Mouse (Mus musculus) hindlimb bud, embryonic 11.5 days (tissue): Measurements from ENCODE around the gene AC124108.1.

Source experiments
- DNase-seq: peaks from one replicate; pipeline ENCODE4 v3.0.0-alpha.2; 2012; ENCODE audit warnings: low read depth, low spot score; ENCODE audit errors: extremely low spot score

The AC124108.1 gene

DNA sequence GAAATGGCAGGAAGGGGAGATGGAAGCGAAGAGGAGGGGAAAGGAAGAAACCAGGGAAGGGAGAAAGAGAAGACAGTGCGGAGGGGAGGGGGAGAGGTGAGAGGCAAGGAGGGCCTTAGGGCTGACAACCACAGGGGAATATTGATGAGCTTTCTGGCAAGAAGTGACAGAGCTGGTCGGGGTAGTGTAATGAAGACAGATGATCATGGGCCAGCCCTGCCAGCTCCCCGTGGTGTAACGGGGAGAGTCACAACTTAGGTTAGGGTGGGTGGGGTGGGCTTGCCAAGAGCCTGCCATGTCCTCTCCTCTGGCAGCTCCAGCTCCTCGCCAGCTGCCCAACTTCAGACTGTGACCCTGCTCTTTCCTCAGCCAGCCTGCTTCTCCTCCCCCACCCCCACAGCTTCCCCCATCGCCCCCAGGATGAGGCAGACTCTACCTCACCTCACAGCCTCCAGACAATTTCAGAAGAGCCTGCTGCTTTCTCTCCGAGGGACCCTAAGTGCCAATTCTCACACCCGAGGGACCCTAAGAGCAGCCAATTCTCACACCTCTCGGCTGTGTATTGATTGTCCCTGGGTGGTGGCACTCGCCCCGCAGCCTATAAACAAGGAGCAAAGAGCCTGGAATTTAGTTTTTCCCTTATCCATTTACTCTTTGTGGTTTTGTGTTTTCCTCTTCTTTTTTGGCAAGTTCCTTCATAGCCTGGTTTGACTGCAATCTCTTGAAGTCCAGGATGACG, 26.3 kb upstream of the AC124108.1 start:
- DNase-seq, result no peak

DNA sequence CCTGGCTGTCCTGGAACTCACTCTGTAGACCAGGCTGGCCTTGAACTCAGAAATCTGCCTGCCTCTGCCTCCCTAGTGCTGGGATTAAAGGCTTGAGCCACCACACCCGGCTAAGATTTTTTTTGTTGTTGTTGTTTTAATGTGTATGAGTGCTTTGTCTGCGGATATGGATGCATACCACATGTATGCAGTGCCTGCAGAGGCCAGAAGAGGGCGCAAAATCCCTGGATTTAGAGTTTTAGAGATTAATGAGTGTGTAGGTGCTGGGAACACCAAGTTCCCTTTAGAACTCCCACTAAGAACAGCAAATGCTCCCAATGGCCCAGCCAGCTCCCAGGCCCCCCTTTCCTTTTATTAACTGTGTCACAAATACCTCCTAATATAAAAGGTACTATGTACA, 25.4 kb upstream of the AC124108.1 start:
- no peak for DNase-seq

DNA sequence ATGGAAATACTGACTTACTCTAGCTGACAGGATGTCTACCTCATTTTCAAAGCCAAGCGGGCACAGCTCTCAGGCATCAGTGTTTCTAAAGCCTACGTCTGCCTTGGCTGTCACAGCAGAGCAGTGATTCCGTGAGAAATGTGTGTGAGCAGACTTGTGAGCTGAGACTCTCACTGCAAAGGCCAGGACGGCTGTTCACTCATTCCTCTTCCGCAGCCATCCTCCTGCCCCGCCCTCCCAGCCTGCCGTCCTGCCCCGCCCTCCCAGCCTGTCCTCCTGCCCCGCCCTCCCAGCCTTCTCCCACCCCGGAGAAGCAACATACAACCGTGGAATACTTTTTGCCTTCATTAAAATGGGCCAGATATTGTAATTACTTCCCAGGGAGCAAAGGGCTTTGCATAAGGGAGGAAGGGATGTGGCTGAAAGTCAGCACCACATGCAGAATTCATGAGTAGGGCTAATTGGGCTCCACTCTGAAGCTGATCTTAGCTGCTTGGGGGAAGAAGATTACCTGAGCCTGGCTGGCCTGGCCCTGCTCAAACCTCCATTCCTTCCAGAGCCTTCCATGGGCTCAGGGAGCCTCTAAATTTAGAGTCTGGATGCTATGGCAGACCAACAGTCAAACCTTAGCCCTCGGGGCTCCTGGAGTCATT, 23.0 kb upstream of the AC124108.1 start:
- no peak for DNase-seq

DNA sequence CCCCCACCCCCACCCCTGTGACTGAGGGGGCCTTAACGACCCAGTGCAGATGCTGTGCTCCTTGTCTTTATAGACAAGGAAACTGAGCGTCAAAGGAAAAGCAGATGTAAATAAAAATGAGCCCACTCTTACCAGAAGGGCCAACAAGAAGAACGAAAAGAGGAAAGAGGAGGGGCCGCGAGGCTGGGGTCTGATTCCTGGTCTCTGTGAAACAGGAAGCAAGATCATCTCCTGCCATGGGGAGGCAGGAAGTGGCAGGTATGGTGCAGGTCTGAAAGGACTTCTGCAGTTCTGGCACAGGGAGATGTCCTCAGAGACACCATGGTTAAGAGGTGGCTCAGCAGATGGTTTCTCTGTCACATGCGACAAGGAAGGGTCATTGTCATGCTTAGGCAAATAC, 20.6 kb upstream of the AC124108.1 start:
- no peak for DNase-seq

DNA sequence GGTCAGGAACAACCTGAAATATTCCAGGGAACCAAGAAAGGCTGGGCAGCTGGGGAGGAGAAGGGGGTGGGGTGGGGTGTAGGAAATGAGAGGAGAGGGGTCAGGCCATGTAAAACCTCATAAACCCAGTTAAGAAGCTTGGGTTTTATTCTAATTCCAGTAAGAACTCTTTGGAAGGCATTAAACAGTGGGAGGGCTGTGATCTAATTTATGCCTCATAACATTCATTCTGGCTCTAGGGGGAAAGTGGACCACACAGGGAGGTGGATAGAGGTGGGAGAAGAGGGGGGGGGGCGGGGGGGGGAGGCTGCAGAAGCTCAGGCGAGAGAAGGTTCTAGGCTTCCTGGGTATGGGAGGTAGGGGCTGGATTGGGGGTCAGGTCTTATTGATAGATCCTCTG, 19.6 kb upstream of the AC124108.1 start:
- DNase-seq, result no peak

DNA sequence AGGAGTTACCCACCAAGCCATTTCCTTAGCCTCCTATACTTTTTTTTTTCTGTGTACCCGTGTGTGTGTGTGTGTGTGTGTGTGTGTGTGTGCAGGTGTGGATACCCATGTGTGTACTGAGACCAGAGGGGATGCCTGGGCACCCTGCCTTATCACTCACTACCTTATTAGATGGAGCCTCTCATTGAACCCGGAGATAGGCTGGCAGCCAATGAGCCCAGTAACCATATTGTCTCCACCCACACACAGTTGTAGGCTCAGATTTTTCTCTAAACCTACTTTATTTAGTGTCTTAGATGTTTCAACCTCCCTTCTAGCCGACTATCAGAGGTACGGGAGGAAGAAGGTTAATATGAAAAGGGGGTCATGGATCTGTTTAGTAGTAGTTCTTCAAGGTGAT, 5.0 kb upstream of the AC124108.1 start:
- DNase-seq, result no peak

DNA sequence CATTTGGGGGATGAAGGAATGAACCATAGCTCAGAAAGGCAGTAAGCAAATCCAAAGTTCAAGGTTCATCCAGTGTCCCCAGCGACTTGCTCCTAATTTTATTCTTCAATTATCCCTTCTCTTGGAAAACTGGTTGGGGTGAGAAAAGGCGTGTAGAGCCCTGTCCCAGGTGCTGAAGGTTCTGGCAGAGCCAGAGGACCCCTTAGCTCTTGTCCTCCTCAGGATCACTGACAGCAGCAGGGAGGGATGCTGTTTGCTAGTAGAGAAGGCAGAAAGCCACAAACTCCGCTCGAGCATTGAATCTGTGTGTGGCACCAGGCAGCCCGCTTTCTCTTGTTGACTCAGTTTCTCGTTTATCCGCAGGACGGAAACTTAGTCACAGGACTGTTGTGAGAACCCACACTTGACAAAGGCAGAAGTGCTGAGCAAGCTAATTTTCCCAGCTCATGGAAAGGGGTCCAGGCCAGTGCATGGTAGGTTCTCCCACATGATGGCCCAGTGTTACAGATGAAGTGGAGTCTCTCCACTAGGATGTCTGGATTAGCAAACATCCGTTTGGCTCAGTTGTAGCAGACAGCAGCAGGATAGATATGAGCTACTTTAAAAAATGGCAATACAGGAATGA, 2.7 kb upstream of the AC124108.1 start:
- DNase-seq, result no peak

DNA sequence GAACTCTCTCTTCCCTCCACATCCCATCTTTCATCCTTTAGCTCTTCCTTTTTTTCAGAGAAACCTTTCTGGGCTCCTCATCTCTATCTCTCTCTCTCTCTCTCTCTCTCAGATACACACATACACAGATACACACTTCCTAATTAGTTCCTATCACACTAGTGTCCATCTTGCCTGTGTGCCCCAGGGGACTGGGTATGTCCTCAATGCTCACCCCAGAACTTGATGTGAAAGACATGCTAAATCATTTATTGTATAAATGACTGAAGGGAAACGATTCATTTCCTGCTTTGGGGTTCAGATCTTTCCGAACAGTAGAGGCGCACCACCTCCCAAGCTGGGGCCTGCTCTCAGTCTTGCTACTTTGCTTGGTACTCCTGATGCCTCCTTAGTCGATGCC, 2.0 kb upstream of the AC124108.1 start:
- DNase-seq, result no peak

DNA sequence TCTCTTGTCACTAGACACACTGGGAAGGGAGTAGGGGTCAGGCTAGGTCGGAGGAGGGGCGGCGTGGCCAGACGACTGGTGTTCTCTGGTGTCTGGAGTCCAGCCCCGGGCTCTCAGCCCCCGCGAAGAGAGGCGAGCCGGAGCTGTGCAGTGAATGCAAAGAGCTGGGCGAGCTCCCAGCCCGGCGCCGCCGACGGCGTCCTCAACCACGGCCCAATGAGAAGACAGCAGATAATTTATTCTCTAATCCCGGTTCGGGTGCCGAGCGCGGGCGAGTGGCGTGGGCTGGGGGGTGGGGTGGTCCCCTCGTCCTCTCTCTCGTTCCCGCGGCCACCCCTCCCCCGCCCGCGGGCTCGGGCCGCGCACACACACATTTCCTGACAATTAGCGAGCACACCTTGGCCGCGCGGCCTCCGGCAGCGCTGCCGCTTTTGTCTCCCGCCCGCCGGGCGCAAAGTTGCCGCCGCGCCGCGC, 1.2 kb upstream of the AC124108.1 start:
- no peak for DNase-seq

DNA sequence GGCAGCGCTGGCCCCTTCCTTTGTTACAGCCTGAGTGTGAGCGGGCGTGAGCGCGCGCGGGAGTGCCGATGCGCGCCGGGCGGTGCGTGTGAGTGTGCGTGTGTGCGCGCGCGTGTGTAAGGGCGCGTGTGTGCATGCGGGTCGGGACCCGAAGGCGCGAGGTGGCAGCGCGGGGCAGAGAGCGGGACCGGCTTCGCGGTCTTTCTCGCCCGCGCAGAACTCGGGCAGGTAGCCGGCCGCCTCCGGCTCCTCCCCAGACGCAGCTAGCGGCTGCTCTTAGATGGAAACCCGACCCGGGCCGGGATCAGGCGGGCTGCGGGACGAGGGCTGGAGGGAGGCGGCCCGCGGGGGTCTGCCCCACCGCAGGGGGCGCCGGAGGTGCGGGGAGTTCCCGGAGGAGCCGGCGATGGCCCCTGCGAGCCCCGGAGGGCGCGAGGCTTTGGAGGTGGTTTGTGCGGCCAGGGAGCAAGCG, 600 bp upstream of the AC124108.1 start:
- DNase-seq, result no peak

DNA sequence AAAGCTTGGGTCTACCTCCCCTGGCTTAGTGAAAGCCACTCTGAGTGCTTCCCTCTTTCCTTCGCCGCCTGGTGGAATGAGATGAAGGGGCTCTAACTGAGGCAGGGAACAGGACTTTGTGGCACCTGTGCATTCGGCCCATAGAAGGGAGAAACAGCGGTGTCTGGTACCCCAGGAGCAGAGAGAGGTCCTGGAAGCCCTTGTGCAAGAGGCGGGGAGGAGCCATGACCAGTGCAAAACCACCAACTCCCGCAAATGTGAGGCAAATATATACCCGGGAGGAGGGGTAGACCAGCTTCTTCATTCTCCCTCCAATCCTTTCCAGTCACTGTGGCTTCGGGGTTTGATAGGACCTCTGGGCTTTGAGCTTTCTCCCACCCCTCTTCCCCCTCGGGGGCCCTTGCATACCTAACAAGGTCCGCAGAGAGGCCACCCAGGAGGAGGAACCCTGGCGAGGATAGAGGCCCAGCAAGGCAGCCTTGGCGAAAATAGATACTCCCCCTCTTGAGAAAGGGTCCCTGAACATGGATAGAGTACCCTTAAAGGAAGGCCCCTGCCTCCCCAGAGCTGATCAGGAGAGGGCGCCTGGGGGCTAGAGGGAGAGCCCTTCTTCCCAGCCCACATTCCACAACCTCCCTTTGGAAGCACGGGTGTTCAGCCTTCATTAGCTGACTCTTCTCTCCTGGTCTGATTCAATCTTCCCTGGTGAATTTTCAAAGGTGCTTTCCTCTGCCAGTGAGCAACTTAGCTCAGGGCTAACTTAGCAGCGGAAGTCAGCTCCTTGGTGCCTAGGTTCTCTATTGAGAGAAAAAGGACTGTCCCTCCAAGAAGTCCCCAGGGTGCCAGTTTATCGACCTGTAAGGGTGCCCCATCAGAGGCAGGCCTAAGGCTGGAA, 776 bp downstream of the AC124108.1 start:
- no peak for DNase-seq

DNA sequence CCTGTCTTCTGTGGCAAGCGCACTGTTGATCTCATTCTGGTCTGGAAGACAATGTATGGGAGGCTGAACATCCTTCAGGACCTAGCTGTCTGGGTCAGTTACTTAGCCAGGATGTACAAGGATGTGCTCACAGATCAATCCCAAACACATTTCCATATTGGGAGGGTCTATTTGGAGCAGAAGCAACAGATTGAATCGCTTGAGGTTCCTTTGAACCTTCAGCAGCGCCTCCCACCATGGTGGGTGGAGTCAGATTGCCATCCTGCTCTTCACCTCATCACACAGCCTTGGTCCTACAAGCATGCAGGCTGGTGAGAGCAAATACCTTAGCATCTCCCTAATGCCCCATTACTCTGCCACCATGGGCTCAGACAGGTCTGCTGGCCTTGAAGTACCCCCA, 2.5 kb downstream of the AC124108.1 start:
- no peak for DNase-seq

DNA sequence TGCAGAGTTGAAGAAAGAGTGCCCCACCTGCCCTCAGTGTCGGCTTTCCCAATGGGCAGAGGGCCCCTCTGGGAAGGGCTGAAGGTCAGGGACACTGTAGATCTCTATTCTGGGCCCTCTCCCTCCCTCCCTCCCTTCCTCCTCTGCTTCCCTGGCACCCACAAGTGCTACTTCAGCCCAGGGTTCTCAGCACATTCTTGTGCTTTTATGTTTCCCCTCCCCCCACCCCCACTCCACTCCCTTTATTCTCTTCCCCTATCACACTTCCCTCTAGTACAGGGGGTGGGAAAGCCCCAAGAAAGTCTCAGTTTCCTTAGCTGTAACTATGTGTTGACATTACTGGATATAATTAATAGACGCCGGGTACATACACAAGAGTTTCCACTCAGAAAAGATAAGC, 3.4 kb downstream of the AC124108.1 start:
- no peak for DNase-seq

DNA sequence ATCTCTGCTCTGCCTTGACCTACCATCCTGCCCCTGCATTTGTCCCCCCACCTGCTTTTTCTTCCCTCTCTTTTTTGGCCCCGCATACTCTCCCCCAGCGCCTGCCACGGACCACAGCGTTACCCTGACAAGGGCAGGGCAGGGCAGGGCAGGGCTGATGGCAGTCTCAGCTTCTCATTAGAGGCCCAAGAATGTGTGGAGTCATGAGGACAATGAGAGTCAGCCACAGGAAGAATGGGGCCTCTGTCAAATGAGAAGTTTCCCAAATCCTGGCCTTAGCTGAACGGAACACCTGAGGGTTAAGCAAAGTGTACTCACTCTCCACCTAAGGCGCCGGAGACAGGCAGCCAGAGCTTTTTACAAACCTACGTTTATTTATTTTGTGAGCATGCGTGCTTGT, 3.8 kb downstream of the AC124108.1 start:
- DNase-seq, result no peak

DNA sequence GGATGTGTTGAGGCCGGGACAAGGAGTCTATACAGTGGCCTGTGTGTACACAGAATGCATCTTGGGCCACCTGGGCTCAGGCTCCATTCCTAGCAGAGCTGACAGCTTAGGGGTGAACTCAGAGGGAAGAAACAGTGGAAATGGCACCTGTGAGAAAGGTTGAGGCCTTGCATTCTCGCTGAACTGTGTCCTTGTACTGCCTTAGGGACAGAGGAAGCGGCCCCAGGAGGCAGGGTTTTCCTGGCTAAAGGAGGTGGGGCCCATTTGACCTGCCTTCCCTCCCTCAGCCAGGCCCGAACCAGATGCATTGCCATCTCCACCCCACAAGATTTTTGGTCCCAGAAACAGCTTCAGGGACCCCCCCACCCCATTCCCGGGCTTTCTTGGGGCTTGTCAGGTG, 4.4 kb downstream of the AC124108.1 start:
- DNase-seq, result no peak

DNA sequence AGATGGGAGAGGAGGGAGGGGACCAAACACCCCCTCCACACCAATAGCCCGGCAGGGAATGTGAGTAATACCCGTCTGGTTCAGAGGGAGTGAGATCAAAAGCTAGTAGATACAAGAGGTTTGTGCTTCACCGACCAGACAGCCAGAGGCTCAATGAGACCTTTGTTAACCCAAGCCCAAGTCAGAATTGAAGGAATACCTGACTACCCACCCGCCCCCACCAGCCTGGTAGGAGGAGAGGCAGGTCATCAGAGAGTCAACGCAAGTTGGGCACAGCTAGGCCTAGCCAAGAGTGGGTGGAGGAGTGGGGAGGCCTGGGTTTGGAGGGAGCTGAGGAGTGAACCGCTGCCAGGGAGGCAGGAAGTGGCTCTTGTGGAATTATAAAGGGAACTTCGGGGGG, 5.1 kb downstream of the AC124108.1 start:
- no peak for DNase-seq

DNA sequence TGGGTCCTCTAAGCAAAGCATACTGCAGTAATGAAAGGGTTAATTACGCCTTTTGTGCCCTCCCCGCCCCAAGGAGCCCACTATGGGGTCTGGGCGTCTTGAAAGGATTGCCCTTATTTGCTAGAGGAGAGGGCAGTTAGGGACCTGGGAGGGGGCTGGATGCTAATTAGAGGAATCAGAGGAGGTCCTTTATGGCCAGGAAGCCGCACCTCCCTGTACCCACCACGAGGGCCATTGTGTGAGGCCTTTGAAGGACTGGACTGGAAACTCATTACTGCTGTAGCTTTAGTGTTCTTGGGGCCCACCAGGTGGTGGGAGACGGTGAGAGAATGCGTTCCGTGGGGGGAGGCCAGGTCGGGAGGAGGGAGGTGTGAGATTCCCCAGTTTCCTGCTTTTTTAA, 6.4 kb downstream of the AC124108.1 start:
- DNase-seq, result no peak

DNA sequence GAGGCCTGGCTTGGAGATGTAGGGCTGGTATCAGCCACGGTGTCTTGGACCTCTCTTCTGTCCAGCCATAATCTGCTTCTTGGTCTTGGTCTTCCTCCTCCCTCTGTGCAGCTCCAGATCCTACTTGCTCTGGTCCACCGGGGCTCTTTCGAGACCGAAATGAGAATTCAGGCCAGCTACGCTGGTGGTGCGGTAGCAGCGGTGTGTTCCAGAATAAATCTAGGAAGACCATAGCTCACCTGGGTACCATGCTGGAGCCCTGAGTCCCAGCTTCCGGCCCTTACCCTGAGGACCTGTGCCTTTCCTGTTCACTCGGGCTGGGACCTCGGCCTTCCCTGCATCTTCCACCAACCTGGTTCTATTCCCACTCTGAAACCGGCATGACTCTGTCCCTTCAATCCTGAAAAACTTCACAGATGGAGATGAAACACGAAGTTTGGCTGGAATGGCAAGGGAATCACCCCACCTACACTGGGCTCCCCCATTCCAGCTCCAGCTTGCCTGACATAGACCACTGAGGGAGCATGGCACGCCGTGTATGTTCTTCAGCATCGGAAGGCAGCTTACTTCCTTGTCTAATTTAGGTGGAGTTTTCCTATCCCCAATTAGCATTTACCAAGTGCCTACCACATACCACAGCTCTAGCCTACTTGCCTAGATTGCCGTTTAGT, 7.3 kb downstream of the AC124108.1 start:
- no peak for DNase-seq

DNA sequence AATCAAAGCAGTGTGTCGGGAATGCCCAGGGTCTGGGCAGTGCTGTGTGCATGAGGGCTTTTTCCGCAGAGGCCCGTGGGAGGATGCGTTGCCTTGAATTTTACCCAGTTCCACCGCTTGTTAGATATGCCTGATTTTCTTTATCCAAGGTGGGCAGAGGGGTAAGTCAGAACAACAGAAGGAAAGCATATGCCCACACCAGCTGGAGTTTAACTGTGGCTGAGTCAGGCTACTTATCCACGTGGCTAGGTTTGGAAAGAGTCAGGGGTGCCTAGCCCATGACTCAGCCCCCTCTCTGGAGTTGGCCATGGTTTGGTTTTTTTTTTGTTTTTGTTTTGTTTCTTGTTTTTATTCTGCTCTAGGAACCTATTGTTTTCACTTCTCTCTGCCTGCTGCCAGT, 8.0 kb downstream of the AC124108.1 start:
- DNase-seq, result no peak

DNA sequence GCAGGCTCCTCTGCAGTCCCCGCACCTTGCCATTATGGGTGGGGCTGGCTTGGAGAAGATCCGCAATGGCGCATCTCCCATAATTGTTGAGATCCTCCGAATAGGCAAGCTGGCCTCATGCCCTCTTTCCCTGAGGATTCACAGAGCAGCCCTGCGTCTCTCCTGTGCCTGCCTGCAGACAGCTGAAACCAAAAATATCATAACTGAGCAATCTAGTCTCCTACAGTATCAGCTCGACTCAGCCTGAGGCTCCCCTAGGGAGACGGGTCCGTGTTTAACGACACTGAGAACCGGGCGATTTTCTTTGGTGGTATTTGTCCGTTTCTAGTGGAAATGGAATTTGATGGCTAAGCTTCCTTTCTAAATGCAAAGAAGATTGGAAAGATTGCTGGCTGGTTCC, 8.7 kb downstream of the AC124108.1 start:
- no peak for DNase-seq
